Mouse (Mus musculus): ENCODE measurements around the gene Pxmp2.

Pxmp2 gene

GRCm38 (mm10) chr5:110231638-110232037, 54.3 kb downstream of the Pxmp2 start:
- intact Hi-C loops (cut with DNase I): no loop called here

- intact Hi-C loops (cut with DNase I): no loop called here
Measured at GRCm38 (mm10) chr5:110230780-110231461, 55.1 kb downstream of the Pxmp2 start, which contains the start of gene Ankle2. Ankle2 (plus strand) TSS chr5:110231004.

GRCm38 (mm10) chr5:110230401-110230779, 55.6 kb downstream of the Pxmp2 start:
- intact Hi-C loops (cut with DNase I): no loop called here

DNA sequence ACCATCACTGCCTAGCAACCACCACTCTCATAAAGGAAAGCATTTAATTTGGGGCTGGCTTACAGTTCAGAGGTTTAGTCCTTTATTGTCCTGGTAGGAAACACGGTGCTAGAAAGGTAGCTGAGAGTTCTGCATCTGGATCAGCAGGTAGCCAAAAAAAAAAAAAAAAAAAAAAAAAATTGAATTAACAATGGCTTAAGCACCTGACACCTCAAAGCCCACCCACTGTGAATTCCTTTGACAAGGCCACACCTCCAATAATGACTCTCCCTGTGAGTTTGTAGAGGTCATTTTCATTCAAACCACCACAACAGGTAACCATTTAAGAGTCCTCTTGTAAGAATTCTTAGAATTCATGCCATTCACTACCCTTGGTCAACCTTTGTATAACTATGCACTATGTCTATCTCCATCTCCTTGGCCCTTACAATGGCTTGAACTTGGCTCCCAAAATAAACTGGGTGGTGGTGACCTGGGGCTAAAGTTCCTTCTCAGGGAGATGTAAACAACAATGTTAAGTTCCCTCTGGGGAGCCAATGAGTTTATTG, 58.6 kb downstream of the Pxmp2 start:
- intact Hi-C loops (cut with DNase I): no loop called here

- intact Hi-C loops (cut with DNase I): no loop called here
Measured at GRCm38 (mm10) chr5:110225056-110225455, 60.9 kb downstream of the Pxmp2 start.

All from adrenal gland (tissue).